Mouse (Mus musculus) adrenal gland, postnatal 14 days (tissue): ENCODE results near the gene Olfr665. TPM values are rescaled to one million over a fixed set of nuclear protein-coding genes. Genes with fewer than 3 reads are reported as not detected.
A peak's percentile ranks its signal among the peaks of the same experiment; 100 is the strongest.
"Not testable (repeated sequence)": the region's sequence is repeated elsewhere in the genome, so short reads cannot be mapped to it uniquely, and the experiment has no call there.

ENCODE experiments used
- DNase-seq: peaks from one replicate; pipeline ENCODE4 v3.0.0; 2021; ENCODE audit warnings: mixed read lengths
- long read RNA-seq, 2 experiments: library from polyadenylated mRNA; stranded (forward); transcript quantifications; one replicate each; pipeline ENCODE4 v2.0.0; 2021
- total RNA-seq: library from RNA; stranded (reverse); gene quantifications from 2 replicates; pipeline ENCODE4 v1.2.3, GENCODE M21; 2021

The Olfr665 gene
- not detected in 2 replicates for total RNA-seq
- long read RNA-seq, experiment 1 = 0 reads
- long read RNA-seq, experiment 2 = 0 reads

- no peak for DNase-seq
These were observed at the start of gene Olfr665 for GRCm38 (mm10) chr7:104877731-104878130. Gene Olfr665, plus strand, starts transcription at chr7:104878031.

GRCm38 (mm10) chr7:104842503-104842902, 35.3 kb upstream of the Olfr665 start, which contains the start of gene Usp17lb:
Gene Usp17lb, minus strand, starts transcription at chr7:104842603.
- DNase-seq = no peak

GRCm38 (mm10) chr7:104843731-104844287, 34.0 kb upstream of the Olfr665 start:
- no peak for DNase-seq

- DNase-seq = not testable (repeated sequence)
These were observed 26.3 kb upstream of the Olfr665 start for GRCm38 (mm10) chr7:104851546-104851945.

GRCm38 (mm10) chr7:104855248-104855750, 22.5 kb upstream of the Olfr665 start:
- no peak for DNase-seq

- not testable (repeated sequence) for DNase-seq
These were observed 21.1 kb upstream of the Olfr665 start, which contains the start of gene Usp17la for GRCm38 (mm10) chr7:104856709-104857108. Gene Usp17la, plus strand, starts transcription at chr7:104857009.

- DNase-seq = no peak
These were observed 20.1 kb upstream of the Olfr665 start for GRCm38 (mm10) chr7:104857683-104858082.

- peak; percentile 5 for DNase-seq
These were observed 16.4 kb upstream of the Olfr665 start for GRCm38 (mm10) chr7:104861381-104861780.

GRCm38 (mm10) chr7:104895852-104896251, 18.0 kb downstream of the Olfr665 start, which contains the start of gene Olfr666:
Gene Olfr666, minus strand, starts transcription at chr7:104895952.
- no peak for DNase-seq

- no peak for DNase-seq
These were observed 43.6 kb downstream of the Olfr665 start, which contains the start of gene Olfr667 for GRCm38 (mm10) chr7:104921382-104921781. Gene Olfr667, minus strand, starts transcription at chr7:104921482.

GRCm38 (mm10) chr7:104927957-104928356, 50.1 kb downstream of the Olfr665 start, which contains the start of gene Olfr668:
Gene Olfr668, minus strand, starts transcription at chr7:104928057.
- no peak for DNase-seq

Other genes with a start within 250 kb of the Olfr665 start
- gene Olfr658, start 230.7 kb upstream of the Olfr665 start, total RNA-seq = not detected in 2 replicates
- not detected in 2 replicates for gene Olfr659, start 211.3 kb upstream of the Olfr665 start, total RNA-seq
- not detected in 2 replicates for gene Olfr661, start 191.5 kb upstream of the Olfr665 start, total RNA-seq
- gene Usp17le, start 100.6 kb upstream of the Olfr665 start, total RNA-seq = not detected in 2 replicates
- gene Usp17lb, start 35.4 kb upstream of the Olfr665 start, total RNA-seq = not detected in 2 replicates
- gene Usp17la, start 21.0 kb upstream of the Olfr665 start, total RNA-seq = not detected in 2 replicates
- gene Olfr666, start 17.9 kb downstream of the Olfr665 start, total RNA-seq = not detected in 2 replicates
- not detected in 2 replicates for gene Olfr667, start 43.5 kb downstream of the Olfr665 start, total RNA-seq
- gene Olfr668, start 50.0 kb downstream of the Olfr665 start, total RNA-seq = not detected in 2 replicates
- not detected in 2 replicates for gene Olfr669, start 56.2 kb downstream of the Olfr665 start, total RNA-seq
- not detected in 2 replicates for gene Olfr670, start 84.6 kb downstream of the Olfr665 start, total RNA-seq
- gene Olfr671, start 101.1 kb downstream of the Olfr665 start, total RNA-seq = not detected in 2 replicates
- gene Olfr672, start 124.0 kb downstream of the Olfr665 start, total RNA-seq = not detected in 2 replicates
- gene Olfr675, start 150.4 kb downstream of the Olfr665 start, total RNA-seq = not detected in 2 replicates
- not detected in 2 replicates for gene Olfr676, start 154.7 kb downstream of the Olfr665 start, total RNA-seq
- not detected in 2 replicates for gene Olfr677, start 173.3 kb downstream of the Olfr665 start, total RNA-seq
- not detected in 2 replicates for gene Olfr678, start 186.4 kb downstream of the Olfr665 start, total RNA-seq
- not detected in 2 replicates for gene Olfr679, start 203.2 kb downstream of the Olfr665 start, total RNA-seq
- not detected in 2 replicates for gene Olfr680-ps1, start 214.8 kb downstream of the Olfr665 start, total RNA-seq
- gene Olfr681, start 238.8 kb downstream of the Olfr665 start, total RNA-seq = not detected in 2 replicates